Mouse (Mus musculus) adrenal gland, adult (tissue): ENCODE measurements around the gene Gucy1a1.

ENCODE experiments used
- DNase-seq, 2 experiments: peaks; one replicate each; pipeline ENCODE4 v3.0.0; 2022 to 2023; ENCODE audit warnings: low spot score in 1 of 2; ENCODE audit not compliant: inconsistent age in 2 of 2

Gucy1a1 gene

DNA sequence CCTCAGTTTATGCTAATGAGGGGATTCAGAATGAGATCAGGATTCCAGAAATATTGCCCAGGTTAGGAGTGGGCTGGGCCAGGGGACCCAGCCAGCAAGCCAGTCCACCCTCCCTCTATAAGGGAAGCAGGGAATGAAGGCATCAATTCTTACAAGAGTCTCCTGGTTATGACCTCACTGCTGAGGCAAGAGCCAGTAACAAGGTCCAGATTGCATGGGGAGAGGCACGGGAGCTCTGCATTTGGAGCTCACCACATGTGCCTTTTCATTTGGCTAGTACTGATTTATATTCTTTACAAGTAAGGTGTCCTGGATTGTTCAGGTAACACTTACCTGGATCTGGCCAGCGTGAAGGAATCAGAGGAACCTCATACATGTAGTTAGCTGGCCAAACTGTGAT is 48.8 kb downstream of the Gucy1a1 start:
- DNase-seq = no peak

- peak; percentile 56 to 65 for DNase-seq
Measured at GRCm38 (mm10) chr3:82074201-82074851, 71.3 kb downstream of the Gucy1a1 start, which contains the start of gene Gucy1b1. TSS of gene Gucy1b1 (minus strand) at chr3:82074689.

DNA sequence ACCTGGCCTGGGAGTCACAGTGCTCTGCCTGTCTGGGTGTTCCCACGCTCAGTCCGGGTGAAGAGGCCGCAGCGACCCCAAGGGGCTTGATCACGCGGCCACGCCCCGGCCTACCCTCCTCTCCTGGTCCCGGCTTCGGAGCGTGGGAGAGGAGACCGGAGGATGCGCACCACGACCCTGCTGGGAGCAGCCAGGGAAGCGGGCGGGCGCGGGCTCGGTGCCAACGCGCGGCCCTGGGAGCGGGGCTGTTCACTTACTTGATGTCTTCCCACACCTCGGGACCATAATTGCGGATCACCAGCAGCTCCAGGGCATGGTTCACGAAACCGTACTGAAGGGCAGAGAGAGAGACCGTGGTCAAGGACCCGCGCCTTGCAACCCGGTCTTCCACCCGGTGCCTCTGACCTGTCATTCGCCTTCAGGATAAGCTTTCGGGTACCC is 71.8 kb downstream of the Gucy1a1 start:
- peak; percentile 31 to 56 for DNase-seq

GRCm38 (mm10) chr3:82067830-82068229 is 77.8 kb downstream of the Gucy1a1 start:
- no peak for DNase-seq

- DNase-seq = no peak
Measured at GRCm38 (mm10) chr3:82061402-82062180, 84.0 kb downstream of the Gucy1a1 start.

- no peak for DNase-seq
Measured at GRCm38 (mm10) chr3:82057201-82057600, 88.4 kb downstream of the Gucy1a1 start.

GRCm38 (mm10) chr3:82054283-82054974 is 91.2 kb downstream of the Gucy1a1 start:
- no peak for DNase-seq

- no peak for DNase-seq
Measured at GRCm38 (mm10) chr3:82052029-82052428, 93.6 kb downstream of the Gucy1a1 start.

DNA sequence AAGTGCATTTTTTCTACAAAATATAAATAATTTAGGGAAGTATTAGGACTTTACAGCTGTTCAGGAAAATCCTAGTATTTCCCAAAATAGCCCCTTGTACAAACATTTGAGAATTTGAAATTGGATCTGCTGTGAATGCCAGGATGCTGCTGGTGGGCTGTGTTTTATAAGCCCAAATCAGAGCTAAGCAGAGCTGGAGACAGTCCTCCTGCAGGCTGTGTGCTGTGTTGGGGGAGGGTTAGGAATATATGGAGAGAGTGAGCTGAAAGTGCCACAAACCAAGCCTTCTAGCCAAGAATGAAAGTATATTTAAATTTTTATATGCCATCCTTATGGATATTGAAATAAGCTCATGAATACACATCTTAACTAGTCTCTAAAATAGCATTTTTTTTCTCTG is 94.1 kb downstream of the Gucy1a1 start:
- no peak for DNase-seq

DNA sequence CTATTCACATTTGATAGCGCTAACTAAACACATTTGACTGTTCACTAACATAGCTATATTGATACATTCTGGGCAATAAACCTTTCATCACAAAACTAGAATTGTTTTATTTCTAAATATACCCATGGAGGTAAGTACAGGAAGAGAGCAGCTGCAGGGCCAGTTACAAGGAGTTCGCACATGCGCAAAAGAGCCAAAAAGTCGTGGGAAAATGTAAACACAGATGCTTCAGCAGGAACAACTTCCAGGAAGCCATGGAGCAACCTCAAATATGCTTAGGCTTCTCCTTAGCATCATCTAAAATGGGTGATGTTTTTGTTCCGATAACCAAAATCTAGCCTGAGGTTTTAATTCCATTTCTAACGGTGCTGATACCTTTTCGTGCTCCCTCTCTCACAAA is 96.9 kb downstream of the Gucy1a1 start:
- DNase-seq = no peak

DNA sequence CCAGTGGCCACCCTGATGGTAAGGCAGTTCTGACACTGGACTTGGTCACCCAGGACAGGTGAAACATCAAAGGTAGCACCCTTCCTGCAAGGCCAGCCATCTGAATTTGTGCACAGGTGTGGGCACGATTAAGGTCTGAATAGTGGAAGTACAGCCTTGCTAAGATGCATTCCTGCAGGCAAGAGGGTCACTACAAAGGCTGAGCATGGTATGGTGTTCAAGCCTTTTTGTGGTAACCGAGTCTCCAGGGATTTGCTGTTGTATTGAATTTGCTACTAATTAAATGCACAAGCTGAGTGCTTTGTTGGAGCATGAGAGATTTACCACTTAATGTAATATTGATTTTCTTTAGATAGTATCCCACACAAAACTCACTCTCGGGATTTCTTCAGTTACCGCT is 97.5 kb downstream of the Gucy1a1 start:
- DNase-seq = peak in 1 of 2 experiments; percentile 15

- DNase-seq = peak; percentile 25 to 69
Measured at GRCm38 (mm10) chr3:82047100-82047753, 98.4 kb downstream of the Gucy1a1 start.

- DNase-seq = no peak
Measured at GRCm38 (mm10) chr3:82046087-82046486, 99.5 kb downstream of the Gucy1a1 start.

GRCm38 (mm10) chr3:82044902-82045301 is 100.7 kb downstream of the Gucy1a1 start:
- DNase-seq = no peak

GRCm38 (mm10) chr3:82043676-82044075 is 101.9 kb downstream of the Gucy1a1 start:
- DNase-seq = no peak
